Mouse (Mus musculus): ENCODE measurements around the gene Eef1a2.

DNA sequence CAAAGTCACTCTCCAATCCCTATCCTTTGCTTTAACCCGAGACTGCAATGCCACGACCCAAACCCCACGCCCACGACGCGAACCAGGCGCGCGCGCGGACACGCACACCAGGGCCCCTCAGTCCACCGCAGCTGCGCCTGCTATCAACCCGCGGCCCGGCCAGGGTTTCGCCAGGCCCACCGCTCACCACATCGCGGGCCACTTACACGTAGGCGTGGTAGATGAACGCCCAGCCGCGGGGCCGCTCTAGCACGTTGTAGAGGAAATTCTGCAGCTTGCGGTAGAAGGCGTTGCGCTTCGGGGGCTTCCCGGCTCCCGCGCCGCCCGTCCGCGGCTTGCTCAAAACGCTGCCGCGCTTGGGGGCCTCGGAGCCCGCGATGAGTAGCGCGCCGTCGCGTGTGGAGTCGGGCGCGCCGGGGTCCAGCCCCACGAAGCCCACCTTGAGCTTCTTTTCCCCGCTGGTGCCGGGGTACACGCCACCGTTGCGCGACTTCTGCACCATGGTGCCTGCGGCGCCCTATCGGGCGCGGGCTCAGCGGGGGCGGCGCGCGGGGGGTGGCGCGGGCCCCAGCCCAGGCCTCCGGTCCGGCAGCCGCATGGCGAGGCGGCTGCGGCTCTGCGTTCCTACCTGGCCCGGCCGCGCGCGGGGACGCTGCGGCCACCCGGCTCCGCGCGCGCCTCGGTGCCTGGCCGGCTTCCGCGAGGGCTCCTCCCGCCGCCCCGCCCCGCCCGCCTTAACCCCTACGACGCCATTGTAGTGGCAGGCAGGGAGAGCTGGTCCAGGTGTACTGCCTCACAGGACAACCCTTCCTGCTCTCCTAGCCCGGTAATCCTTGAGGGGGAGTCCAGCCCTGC is 22.0 kb downstream of the Eef1a2 start, which contains the start of gene Kcnq2:
- TF ChIP-seq CTCF (conservative IDR thresholded peaks at IDR 0.05 in 1 of 2, IDR thresholded peaks at IDR 0.05 in 1 of 2; ENCODE audit: low read depth in 2 of 2, low read length in 2 of 2) (no peak), MAX (IDR thresholded peaks at IDR 0.05; ENCODE audit: low read length) (no peak), USF1 (IDR thresholded peaks at IDR 0.05; ENCODE audit: low read depth, low read length) (no peak), MAZ (IDR thresholded peaks at IDR 0.05; ENCODE audit: low read depth, low read length) (no peak), ETS1 (conservative IDR thresholded peaks at IDR 0.05; ENCODE audit: low read depth, low read length) (no peak), EP300 (IDR thresholded peaks at IDR 0.05; ENCODE audit: low read length) (no peak), ZNF384 (IDR thresholded peaks at IDR 0.05; ENCODE audit: low read depth, low read length) (no peak), RCOR1 (conservative IDR thresholded peaks at IDR 0.05; ENCODE audit: low read depth, low read length) (no peak), POLR2A (IDR thresholded peaks at IDR 0.05; ENCODE audit: low read depth, low read length) (no peak), ZMIZ1 (IDR thresholded peaks at IDR 0.05; ENCODE audit: low read depth, low read length) (no peak), HCFC1 (IDR thresholded peaks at IDR 0.05; ENCODE audit: low read depth, low read length) (no peak), BHLHE40 (IDR thresholded peaks at IDR 0.05; ENCODE audit: low read depth, low read length) (no peak), MEF2A (IDR thresholded peaks at IDR 0.05; ENCODE audit: borderline replicate concordance, low read depth, low read length) (no peak)

Data from CH12.LX (cell line).